Mouse (Mus musculus) heart, postnatal 14 days (tissue): ENCODE measurements around the gene Srf. TPM values are rescaled to one million over a fixed set of nuclear protein-coding genes. Genes with fewer than 3 reads are reported as not detected.
"Not testable (repeated sequence)": the region's sequence is repeated elsewhere in the genome, so short reads cannot be mapped to it uniquely, and the experiment has no call there.

ENCODE experiments used
- DNase-seq, 2 experiments: peaks; one replicate each; pipeline ENCODE4 v3.0.0; 2021 to 2022
- intact Hi-C: fragments of 180-260 bp; cut with DNase I; formaldehyde crosslinking; loops from one replicate; pipeline ENCODE4 v1.15.1; 2025
- total RNA-seq, 2 experiments: library from RNA; stranded (reverse); gene quantifications; 2 replicates each; pipeline ENCODE4 v1.2.3; 2021

Srf gene
- total RNA-seq, 2 experiments from 2014 or later = 93.0 to 109 TPM

- intact Hi-C loops = no loop called here
- no peak for DNase-seq
Observed at GRCm38 (mm10) chr17:46558151-46558550, 2.2 kb upstream of the Srf start.

GRCm38 (mm10) chr17:46557321-46557720, 1.3 kb upstream of the Srf start:
- intact Hi-C loops = not testable (repeated sequence)

GRCm38 (mm10) chr17:46556584-46556945, 590 bp upstream of the Srf start:
- intact Hi-C loops = no loop called here
- peak; percentile 16 to 47 for DNase-seq

More at GRCm38 (mm10) chr17:46557321-46557720, 1.3 kb upstream of the Srf start:
- DNase-seq = not testable (repeated sequence)

DNA sequence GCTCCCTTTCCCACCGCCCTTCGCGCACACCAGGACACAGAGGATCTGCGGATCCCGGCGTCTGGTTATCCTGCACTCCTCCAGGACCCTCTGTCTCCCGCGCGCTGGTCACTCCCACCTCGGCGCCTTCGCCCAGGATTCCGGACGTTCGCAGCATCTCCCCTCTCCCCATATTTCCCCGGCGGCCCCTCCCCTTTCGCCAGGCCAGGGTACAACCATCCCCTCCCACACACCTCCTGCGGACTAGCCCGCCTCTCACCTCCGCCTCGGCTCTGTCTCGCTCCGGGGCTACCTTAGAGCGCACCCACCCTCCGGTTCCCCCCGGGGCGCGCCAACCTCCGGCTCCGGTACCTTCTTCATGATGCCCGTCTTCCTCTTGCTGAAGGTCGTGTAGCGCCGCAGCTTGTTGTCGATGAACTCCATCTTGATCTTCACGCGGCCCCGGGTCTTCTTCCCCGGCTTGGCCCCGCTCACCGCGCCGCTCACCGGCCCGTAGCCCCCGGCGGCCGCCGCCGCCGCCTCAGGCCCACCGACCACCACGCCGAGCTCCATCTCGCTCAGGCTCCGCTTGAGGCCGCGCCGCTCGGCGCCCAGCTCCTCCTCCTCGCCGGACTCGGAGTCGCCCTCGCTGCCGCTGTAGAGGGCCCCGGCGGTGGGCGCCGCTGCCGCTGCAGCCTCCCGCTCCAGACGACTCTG, 850 bp downstream of the Srf start:
- intact Hi-C loops = no loop called here
- DNase-seq = peak; percentile 36 to 44

DNA sequence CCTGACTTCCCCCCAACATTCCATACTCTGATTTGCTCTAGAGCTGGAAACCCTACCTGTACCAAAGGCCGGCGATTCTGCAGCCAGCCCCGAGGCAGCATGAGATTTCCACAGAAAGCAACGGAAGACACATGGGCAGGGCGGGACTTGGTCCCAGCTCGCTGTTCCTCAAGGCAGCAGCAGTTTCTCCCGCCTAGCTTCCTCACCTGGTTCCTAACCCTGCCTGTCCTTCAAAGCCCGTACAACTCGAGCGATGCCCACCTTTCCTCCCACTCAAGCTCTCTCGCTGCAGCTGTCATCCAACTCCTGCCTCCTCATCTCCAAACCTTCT, 1.4 kb downstream of the Srf start:
- intact Hi-C loops = no loop called here
- peak in 1 of 2 experiments; percentile 40 for DNase-seq

- intact Hi-C loops = no loop called here
- no peak for DNase-seq
Observed at GRCm38 (mm10) chr17:46553926-46554325, 2.0 kb downstream of the Srf start.

DNA sequence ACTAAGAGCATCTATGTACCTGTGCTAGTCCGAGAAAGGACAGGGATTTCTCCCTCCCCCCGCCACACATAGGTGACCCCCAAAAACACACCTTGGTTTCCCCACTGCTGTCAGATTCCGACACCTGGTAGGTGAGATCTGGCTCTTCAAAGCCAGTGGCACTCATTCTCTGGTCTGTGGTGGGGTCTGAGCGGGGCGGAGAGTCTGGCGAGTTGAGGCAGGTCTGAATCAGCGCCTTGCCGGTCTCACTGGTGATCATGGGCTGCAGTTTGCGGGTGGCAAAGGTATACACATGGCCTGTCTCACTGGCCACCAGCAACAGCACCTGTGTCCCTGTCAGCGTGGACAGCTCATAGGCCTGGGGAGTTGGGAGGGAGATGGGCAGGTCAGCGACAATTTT, 2.5 kb downstream of the Srf start:
- intact Hi-C loops = no loop called here

GRCm38 (mm10) chr17:46552841-46553423, 3.0 kb downstream of the Srf start:
- intact Hi-C loops = no loop called here

More for the DNA sequence above, 2.5 kb downstream of the Srf start:
- peak in 1 of 2 experiments; percentile 13 for DNase-seq

GRCm38 (mm10) chr17:46552151-46552550, 3.8 kb downstream of the Srf start:
- intact Hi-C loops = no loop called here
- DNase-seq = no peak

More at GRCm38 (mm10) chr17:46552841-46553423, 3.0 kb downstream of the Srf start:
- peak; percentile 92 to 95 for DNase-seq

DNA sequence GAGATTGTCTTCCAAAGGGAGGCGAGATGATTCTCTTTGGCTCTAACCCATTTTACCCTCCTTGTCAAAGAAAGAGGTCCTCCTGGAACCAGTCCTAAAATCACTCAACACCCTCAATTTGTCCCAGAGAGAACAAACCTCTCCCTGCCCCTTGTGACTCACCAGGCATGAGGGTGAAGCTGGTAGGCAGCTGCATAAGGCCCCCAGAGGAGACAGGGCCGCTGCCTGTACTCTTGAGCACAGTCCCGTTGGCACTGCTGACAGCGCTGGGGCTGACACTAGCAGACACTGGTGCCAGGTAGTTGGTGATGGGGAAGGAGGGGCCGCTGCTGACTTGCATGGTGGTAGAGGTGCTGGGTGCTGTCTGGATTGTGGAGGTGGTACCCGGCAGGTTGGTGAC, 4.6 kb downstream of the Srf start:
- peak in 1 of 2 experiments; percentile 31 for DNase-seq
- intact Hi-C loops = no loop called here

- intact Hi-C loops = no loop called here
- DNase-seq = no peak
Observed at GRCm38 (mm10) chr17:46550904-46551303, 5.1 kb downstream of the Srf start.

DNA sequence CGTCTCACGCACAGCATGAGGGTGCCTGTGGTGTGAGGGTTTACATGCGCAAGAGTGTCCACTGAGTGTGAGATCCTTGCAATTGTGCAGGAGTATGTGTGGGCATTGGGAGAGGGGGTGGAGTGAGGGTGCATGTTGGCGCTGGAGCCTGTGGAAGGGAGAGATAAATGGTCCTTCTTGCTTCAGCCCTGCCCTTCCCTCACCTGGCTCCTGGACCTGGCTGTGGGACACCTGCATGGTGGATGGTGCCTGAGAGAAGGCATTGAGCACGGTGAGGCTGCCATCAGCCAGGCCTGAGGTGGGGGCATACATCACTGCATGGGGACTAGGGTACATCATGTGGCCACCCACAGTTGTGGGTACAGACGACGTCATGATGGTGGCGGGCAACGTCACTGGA, 6.3 kb downstream of the Srf start:
- DNase-seq = no peak
- intact Hi-C loops = no loop called here

- intact Hi-C loops = no loop called here
- peak; percentile 49 to 61 for DNase-seq
Observed at GRCm38 (mm10) chr17:46549193-46549592, 6.8 kb downstream of the Srf start.

DNA sequence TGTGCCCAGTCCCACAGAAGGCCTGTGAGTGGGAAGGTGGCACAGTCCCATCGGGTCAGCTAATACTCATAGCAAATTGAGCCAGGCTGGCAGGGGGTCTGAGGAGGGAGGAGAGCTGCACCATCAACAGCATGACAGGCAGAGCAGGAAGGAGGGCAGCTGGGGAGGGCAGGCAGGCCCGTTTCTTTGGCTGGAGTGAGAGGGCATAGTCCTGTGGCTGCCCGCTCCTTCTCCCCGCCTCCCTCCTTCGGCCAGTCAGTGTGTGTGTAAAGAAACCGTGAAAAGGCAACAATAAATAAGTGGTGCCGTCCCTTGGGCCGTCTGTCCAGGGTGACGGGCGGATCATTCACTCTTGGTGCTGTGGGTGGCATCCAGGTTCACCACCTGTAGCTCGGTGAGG, 7.2 kb downstream of the Srf start:
- intact Hi-C loops = no loop called here

DNA sequence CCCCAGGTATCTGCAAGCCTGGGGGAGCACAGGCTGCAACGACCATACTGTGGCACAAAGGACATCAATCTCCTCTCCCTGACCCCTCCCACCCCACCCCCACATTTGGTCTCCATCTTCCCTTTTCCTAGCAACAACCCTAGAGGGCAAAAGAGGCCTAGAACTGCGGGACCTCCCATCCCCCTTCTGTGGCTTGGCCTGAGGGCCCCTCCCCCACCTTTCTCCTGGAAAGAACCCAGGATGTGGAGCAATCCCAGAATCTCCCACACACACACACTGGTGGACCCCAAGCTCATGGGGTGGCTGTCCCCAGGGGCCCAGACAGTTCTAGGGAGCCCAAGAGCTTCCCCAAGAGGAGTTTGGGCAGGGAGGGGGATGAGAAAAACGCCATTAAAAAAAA, 8.1 kb downstream of the Srf start:
- no peak for DNase-seq
- intact Hi-C loops = no loop called here

More for the DNA sequence above, 7.2 kb downstream of the Srf start:
- no peak for DNase-seq

- no peak for DNase-seq
- intact Hi-C loops = no loop called here
Observed at GRCm38 (mm10) chr17:46546995-46547394, 9.0 kb downstream of the Srf start.

DNA sequence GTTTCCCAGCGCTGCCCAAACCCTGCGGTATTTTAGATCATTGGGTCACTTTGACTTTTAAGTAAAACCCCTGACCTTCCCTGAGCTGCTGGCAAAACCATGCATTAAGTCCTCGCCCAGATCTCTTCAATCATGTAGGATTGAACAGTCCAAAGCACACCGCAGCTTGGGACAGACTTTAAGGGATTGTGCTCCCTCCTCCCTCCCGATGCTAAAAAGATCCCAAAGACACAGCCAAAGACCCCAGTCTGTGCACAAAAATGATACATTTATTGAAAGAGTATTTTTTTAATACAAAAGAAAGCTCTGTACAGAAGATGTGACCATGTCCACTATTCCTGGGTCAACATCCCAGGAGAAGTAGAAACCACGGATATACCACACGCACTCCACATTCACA, 9.4 kb downstream of the Srf start:
- intact Hi-C loops = no loop called here
- no peak for DNase-seq

DNA sequence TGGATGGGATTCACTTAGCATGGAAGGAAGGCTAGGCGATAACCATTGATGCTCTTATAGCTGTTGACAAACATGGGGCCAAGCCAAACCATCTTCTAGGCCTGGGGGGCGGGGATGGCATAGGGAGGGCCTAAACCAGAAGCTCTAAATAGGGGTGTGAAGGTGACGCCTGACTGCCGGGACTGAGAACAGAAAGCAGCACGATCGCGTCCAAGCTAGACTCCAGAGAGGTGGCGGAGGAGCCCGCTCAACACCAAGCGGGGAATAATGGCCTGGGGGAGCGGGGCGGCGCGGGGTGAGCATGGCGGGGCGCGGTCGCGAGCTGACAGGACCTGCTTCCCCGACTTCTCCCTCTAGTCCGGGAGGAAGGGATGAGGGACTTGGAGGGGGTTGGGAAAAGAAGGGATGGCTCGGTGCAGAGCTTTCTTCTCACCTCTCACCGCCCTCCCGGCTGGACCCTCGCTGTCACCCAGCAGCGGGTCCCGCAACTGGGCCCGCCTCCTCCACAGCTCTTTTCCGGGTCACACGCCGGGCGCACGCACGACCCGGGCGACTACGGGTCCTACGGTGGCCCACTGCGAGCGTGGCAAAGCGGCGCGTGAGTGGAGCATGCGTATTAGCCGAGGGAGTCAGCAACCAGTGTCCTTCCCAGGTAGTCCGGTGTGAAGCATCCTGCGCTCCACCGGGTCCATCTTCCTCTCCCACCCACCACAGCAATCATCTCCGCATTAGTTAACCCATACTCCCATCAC, 10.0 kb downstream of the Srf start, which contains the start of gene Cul9:
Cul9 (minus strand) TSS at position 576 of the 752 bp plus-strand sequence.
- intact Hi-C loops = no loop called here

GRCm38 (mm10) chr17:46543661-46544060, 12.3 kb downstream of the Srf start:
- no peak for DNase-seq
- intact Hi-C loops = no loop called here

More for the DNA sequence above, 10.0 kb downstream of the Srf start, which contains the start of gene Cul9:
- DNase-seq = peak; percentile 74 to 83

DNA sequence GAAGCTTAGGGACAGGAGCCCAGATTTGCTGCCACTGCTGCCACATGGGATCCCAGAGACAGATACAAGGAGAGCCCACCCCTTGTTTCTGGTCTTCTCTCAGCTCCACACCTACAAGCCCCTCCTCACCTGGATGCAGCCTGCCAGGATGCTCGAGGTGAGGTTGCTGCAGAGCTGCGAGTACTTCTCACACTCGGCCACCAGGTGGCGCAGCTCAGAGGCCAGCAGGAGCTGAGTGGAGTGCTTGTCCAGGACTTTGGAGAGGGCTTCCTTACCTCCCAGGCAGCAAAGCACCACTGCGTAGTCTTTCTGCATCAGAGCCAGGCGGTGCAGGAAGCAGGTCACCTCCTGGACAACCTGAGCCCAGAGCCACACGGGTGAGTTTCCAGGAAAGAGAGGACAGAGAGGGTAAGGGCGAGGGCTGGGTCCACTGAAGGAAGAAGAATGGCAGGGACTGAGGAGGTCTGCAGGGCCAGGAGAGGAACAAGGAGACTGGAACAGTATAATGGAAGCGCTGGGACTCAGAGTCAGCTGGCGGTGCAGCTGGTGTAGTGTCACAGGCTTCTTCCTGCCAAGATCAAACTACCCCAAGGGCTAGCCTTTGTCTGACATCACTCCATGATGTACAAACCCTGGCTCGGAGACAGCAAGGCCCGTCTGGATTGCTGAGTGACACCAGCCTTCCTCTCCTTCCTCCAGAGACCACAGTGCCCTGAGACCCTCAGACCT, 30.2 kb downstream of the Srf start:
- intact Hi-C loops = loop anchor here (1.0 to 2.0 kb wide), 3 partner anchors 64 to 189 kb away; no protein-coding TSS in a partner anchor
- peak; percentile 84 to 88 for DNase-seq

DNA sequence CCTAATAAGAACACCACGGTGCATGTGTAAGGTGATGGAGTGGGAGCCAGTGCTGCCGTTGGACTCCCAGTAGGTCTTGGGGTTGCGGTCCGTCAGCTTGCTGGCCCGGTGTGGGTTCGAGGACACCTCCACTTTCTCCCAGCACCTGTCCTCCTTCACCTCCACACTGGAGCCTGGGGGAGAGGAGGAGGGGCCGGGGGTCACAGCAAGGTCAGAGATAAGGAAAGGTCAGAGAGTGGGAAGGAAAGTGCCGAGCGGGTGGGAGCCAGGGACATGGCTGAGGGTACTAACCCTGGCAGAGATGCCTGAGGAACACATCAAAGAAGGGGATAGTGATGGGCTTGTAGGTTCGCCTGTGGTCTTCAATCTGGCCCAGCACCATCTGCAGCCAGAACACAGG, 30.9 kb downstream of the Srf start:
- intact Hi-C loops = loop anchor here (1.0 to 2.0 kb wide), 3 partner anchors 64 to 190 kb away; no protein-coding TSS in a partner anchor
- DNase-seq = no peak
